Mouse (Mus musculus) intestine, embryonic 16.5 days (tissue): ENCODE measurements around the gene Col11a1. TPM values are rescaled to one million over a fixed set of nuclear protein-coding genes. Genes with fewer than 3 reads are reported as not detected.

Source experiments
- ATAC-seq: fragments of 200-750 bp; cut with Nextera tagmentation; 2 replicates; pipeline ENCODE4 v1.8.0; 2017; ENCODE audit warnings: moderate TSS enrichment, moderate library complexity
- H3K27ac ChIP-seq: fragments of 300-500 bp; sonication (generic); 2 replicates; pipeline ENCODE4 v1.5.1; 2014; ENCODE audit warnings: mild to moderate bottlenecking, low read length
- H3K27me3 ChIP-seq: fragments of 300-500 bp; sonication (generic); replicated peaks from 2 replicates; pipeline ENCODE4 v1.6.1; 2014; ENCODE audit warnings: low read length, control low read depth, mixed read lengths; ENCODE audit not compliant: control insufficient read depth, insufficient read depth
- H3K36me3 ChIP-seq: fragments of 300-500 bp; sonication (generic); 2 replicates; pipeline ENCODE4 v1.6.1; 2014; ENCODE audit warnings: low read length, control low read depth; ENCODE audit not compliant: control insufficient read depth, insufficient read depth
- H3K4me1 ChIP-seq: fragments of 300-500 bp; sonication (generic); 2 replicates; pipeline ENCODE4 v1.6.1; 2014; ENCODE audit warnings: low read length, control low read depth, mixed read lengths; ENCODE audit not compliant: control insufficient read depth, insufficient read depth
- H3K4me2 ChIP-seq: fragments of 300-500 bp; sonication (generic); 2 replicates; pipeline ENCODE4 v1.6.1; 2014; ENCODE audit warnings: low read depth, low read length, control low read depth
- H3K4me3 ChIP-seq: fragments of 300-500 bp; sonication (generic); 2 replicates; pipeline ENCODE4 v1.5.1; 2014; ENCODE audit warnings: mild to moderate bottlenecking, low read length
- H3K9ac ChIP-seq: fragments of 300-500 bp; sonication (generic); 2 replicates; pipeline ENCODE4 v1.6.1; 2014; ENCODE audit warnings: low read depth, low read length
- H3K9me3 ChIP-seq: fragments of 300-500 bp; sonication (generic); 2 replicates; pipeline ENCODE4 v1.6.1; 2016; ENCODE audit warnings: low read length, control low read depth; ENCODE audit not compliant: control insufficient read depth
- WGBS: fragments of 180-500 bp; shearing (Covaris S2); extraction: QIAGEN DNeasy Blood & Tissue Kit; methylation state at CpG from one replicate; pipeline ENCODE4 v1.1.7; 2014; 5-methylcytosine and 5-hydroxymethylcytosine counted together
- polyA plus RNA-seq: library from polyadenylated mRNA; unstranded; fragments of >200 nt; fragmentation: Nextera tagmentation; extraction: Ambion mirVana; gene quantifications from 2 replicates; pipeline ENCODE4 v1.2.1, GENCODE M21; 2015

Gene Col11a1
- polyA plus RNA-seq: 3.2 and 3.4 TPM in 2 replicates

DNA sequence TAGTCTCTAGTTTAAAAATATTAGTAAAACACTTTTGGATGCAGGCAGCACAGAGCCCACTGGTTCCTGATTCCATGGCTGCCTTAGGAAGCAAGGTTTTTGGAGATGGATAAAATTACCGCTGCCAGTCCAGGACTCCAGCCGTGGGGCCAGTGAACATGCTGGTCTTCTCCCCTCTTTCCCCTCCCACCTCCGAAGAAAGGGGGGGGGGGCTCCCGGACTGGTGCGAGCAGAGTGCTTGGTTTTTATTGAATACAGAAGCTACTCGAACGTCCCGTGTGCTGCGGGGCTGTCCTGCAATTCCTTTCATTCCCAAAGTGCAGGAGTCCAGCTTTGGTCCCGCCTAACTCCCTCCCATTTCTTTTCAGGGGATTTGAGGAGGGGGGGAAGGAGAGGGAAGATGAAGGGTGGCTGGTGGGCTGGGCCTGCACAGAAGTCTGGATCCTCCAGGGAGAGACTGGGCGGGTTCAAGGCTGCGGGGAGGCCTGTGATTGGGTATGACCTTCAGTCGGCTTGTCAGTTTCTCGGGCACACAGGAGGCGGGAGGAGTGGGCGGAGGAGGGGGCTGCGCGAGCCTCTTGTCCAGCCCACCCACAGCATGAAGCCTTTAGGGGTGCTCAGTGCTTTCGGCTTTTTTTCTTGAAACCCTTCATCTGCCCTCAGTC lies at the start of gene Col11a1:
TSS of gene Col11a1 (plus strand) at position 570 of the 665 bp plus-strand sequence.
- under 1% methylated on average over 19 of the region's 19 CpGs for WGBS
- peak within 1 kb of the TSS; percentile 63 for H3K4me3 ChIP-seq
- H3K9ac ChIP-seq: peak within 1 kb of the TSS; percentile 59
- peak; percentile 99 for ATAC-seq
- no peak within 1 kb of the TSS for H3K27ac ChIP-seq
- no peaks in the 10 kb centered on the region for H3K4me1 ChIP-seq
- no peaks in the 10 kb centered on the region for H3K27me3 ChIP-seq
- no peaks in the 10 kb centered on the region for H3K36me3 ChIP-seq
- H3K4me2 ChIP-seq: peak within 1 kb of the TSS; percentile 75
- no peaks in the 10 kb centered on the region for H3K9me3 ChIP-seq

DNA sequence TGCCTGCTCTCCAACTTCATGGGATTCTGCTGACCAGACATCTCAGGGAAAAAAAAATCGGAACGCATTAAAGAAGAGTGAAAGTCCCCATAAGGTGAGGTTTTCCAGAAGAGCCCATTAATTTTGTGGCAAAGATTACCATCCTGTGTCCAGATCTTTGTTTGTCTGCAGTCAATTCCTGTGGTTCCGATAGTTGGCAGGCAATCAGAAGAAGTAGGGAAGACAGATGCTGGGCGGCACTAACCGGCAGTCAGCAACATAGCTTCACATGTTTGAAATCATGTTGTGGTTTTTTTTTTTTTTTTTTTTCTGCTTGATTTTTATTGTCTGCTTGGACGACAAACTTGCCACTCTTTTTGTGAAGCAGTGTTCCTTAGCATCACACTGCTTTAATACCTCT lies 39.4 kb upstream of the Col11a1 start:
- no peaks in the 10 kb centered on the region for H3K9me3 ChIP-seq
- no peaks in the 10 kb centered on the region for H3K36me3 ChIP-seq
- ATAC-seq: no peak
- 69% methylated on average over 6 of the region's 6 CpGs for WGBS
- H3K9ac ChIP-seq: no peak overlapping the region
- H3K4me1 ChIP-seq: no peaks in the 10 kb centered on the region
- H3K4me2 ChIP-seq: no peak overlapping the region
- no peak overlapping the region for H3K27ac ChIP-seq
- H3K27me3 ChIP-seq: no peaks in the 10 kb centered on the region
- no peak overlapping the region for H3K4me3 ChIP-seq

DNA sequence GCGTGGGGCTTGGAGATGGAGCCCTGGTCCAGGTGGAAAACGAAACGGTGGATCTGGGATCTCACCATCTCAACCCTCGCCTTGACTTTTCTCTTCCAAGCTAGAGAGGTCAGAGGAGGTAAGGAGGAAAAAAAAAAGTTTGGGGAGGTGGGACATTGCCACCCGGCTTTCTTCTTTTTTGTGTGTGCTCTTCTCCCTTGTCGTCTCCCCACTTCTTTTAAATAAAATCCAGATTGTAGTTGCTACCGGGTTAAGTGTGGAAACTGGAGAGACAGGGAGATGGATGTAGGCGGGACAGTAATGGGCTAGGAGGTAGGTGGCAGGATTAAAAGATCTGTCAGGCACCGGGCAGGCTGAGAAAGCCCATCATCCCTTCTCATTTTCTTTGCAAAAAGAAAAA lies 546 bp downstream of the Col11a1 start:
- no peak for ATAC-seq
- WGBS: 1% methylated on average over 9 of the region's 9 CpGs
- H3K9ac ChIP-seq: peak overlapping the region; percentile 59; the same call in 1 of the 2 replicates

DNA sequence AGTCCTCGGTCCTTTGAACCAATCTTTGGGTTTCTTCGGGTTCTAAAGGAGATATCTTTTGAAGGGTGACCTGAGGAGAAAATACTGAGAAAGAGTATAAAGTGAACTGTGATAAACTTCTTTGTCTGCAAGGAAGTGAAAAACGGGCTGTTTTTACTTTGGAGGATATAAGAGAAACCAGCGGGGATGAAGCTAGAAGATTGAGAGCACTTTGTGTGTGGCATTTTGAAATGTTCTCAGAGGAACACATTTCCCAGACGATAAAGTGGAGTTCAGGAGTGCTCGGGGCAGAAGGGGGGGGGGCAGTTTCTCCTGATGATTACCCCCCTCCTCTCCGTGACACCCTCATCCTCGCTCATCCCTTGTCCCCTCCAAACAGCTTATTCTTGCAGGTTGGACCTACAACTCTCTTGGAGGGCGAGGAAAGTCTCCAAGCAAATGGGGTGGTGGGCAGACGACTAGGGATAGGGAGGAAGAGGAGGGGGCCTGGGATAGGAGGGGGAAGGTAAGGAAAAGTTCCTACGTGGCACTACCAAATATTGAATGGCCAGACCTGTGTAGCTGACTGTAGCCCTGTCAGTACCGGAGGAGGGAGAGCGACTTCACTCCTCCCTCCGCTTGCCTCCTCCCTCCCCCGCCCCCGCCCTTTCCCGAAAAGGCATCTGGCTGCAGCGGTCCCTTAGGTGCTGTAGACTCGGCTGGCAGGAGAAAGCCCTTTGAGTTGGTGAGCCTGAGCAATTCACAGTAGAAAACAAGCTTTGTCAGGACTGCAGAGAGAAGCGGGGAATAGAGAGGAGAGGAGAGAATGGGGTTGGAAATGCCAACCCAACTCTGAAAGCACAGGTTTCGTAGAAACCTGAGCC lies 1.2 kb downstream of the Col11a1 start:
- peak; percentile 75 for ATAC-seq
- peak overlapping the region; percentile 63 for H3K4me3 ChIP-seq
- peak overlapping the region; percentile 34; the same call in 1 of the 2 replicates for H3K9ac ChIP-seq
- no peak overlapping the region for H3K27ac ChIP-seq
- peak overlapping the region; percentile 75 for H3K4me2 ChIP-seq
- WGBS: 2% methylated on average over 21 of the region's 21 CpGs
- no peaks in the 10 kb centered on the region for H3K36me3 ChIP-seq
- no peaks in the 10 kb centered on the region for H3K9me3 ChIP-seq
- H3K27me3 ChIP-seq: no peaks in the 10 kb centered on the region
- H3K4me1 ChIP-seq: no peaks in the 10 kb centered on the region

More for the DNA sequence above, 546 bp downstream of the Col11a1 start:
- Histone ChIP-seq H3K27me3 (no peaks in the 10 kb centered on the region), H3K4me3 (peak overlapping the region; percentile 63), H3K36me3 (no peaks in the 10 kb centered on the region), H3K9me3 (no peaks in the 10 kb centered on the region), H3K27ac (no peak overlapping the region), H3K4me2 (peak overlapping the region; percentile 75), H3K4me1 (no peaks in the 10 kb centered on the region)

DNA sequence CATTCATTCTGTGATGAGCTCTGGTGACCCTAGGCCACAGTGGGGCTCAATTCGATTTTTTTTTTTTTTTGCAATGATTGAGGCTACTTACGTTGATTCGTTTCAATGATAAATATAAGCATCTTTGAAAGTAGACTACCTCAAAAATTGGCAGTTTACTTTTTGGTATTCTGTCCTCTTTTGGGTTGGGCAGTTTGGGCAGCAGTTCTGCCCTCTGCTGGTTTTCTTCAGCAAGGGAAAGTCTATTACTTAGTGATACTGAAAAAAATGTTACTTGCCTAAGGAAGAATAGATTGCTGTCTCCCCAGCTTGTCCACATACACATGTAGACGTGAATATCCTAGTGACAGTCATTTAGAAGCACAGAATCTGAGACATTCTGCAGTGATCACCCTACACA lies 2.0 kb downstream of the Col11a1 start:
- Histone ChIP-seq H3K27me3 (no peaks in the 10 kb centered on the region), H3K4me1 (no peaks in the 10 kb centered on the region), H3K36me3 (no peaks in the 10 kb centered on the region), H3K9ac (no peak overlapping the region), H3K4me3 (peak overlapping the region; percentile 63), H3K4me2 (peak overlapping the region; percentile 75), H3K27ac (no peak overlapping the region), H3K9me3 (no peaks in the 10 kb centered on the region)
- ATAC-seq: no peak
- 5% methylated on average over 4 of the region's 4 CpGs for WGBS

DNA sequence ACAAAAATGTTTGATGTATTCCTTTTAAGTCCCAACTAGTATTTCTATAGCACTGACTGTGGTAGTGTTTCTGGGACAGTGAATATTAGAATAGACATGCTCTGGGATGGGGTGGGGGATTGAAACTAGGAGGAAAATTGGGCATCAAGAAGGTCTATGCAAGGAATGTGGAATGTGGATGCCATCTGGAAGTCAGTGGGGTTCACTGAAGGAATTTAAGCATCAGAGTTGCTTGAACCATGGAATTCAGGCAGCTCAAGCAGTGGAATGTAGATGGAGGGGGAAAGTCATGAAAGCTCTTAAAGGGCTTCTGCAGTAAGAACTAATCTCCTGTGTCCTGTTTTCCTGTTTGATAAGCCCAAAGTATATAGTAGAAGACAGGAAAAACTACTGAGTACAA lies 22.1 kb downstream of the Col11a1 start:
- H3K27me3 ChIP-seq: no peaks in the 10 kb centered on the region
- no peak overlapping the region for H3K27ac ChIP-seq
- no peak overlapping the region for H3K4me2 ChIP-seq
- H3K4me1 ChIP-seq: no peaks in the 10 kb centered on the region
- H3K4me3 ChIP-seq: no peak overlapping the region
- ATAC-seq: no peak
- no peaks in the 10 kb centered on the region for H3K9me3 ChIP-seq
- H3K9ac ChIP-seq: no peak overlapping the region
- H3K36me3 ChIP-seq: no peaks in the 10 kb centered on the region

DNA sequence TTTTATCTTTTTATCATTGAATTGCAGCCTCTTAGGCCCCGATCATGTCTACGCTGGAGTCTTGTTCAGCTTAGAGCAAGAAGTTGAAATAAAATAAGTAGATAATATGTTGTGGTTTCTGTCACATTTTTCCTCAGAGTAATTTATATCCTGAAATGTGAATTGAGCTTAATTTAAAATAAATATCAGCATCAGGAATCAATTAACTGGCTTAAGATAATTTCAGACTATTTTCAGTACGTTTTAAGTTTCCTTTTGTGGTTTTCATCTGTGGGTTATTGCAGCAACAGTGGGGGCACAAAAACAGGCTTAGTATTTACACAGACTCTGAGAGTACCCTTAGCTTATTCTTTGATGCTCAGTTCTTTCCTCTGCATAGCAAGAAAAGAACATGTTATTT lies 23.2 kb downstream of the Col11a1 start:
- H3K4me2 ChIP-seq: no peak overlapping the region
- WGBS: 75% methylated on average over 3 of the region's 3 CpGs
- no peaks in the 10 kb centered on the region for H3K9me3 ChIP-seq
- H3K9ac ChIP-seq: no peak overlapping the region
- no peak overlapping the region for H3K27ac ChIP-seq
- no peaks in the 10 kb centered on the region for H3K36me3 ChIP-seq
- no peak overlapping the region for H3K4me3 ChIP-seq
- no peaks in the 10 kb centered on the region for H3K4me1 ChIP-seq
- H3K27me3 ChIP-seq: no peaks in the 10 kb centered on the region
- no peak for ATAC-seq

DNA sequence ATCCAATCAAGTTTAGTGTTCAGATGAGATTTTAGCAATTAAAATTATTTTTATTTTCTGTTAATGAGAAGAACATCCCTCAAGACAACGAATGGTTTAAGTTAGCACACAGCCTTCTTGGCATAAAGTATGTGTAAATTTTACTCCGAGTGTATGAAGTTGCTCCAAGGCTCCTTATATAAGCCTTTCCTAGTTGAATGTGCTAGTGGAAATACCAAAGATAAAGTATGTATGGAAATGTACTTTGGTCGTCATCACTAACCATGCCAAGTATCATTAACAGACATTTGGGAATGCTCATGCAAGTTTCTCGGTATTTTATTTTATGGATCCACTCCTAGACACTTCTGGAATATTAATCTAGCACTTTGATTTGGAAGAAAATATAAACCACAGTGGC lies 34.8 kb downstream of the Col11a1 start:
- H3K27ac ChIP-seq: no peak overlapping the region
- H3K4me2 ChIP-seq: no peak overlapping the region
- 69% methylated on average over 4 of the region's 4 CpGs for WGBS
- no peaks in the 10 kb centered on the region for H3K9me3 ChIP-seq
- ATAC-seq: no peak
- no peaks in the 10 kb centered on the region for H3K36me3 ChIP-seq
- no peaks in the 10 kb centered on the region for H3K4me1 ChIP-seq
- no peak overlapping the region for H3K9ac ChIP-seq
- no peak overlapping the region for H3K4me3 ChIP-seq
- no peaks in the 10 kb centered on the region for H3K27me3 ChIP-seq

DNA sequence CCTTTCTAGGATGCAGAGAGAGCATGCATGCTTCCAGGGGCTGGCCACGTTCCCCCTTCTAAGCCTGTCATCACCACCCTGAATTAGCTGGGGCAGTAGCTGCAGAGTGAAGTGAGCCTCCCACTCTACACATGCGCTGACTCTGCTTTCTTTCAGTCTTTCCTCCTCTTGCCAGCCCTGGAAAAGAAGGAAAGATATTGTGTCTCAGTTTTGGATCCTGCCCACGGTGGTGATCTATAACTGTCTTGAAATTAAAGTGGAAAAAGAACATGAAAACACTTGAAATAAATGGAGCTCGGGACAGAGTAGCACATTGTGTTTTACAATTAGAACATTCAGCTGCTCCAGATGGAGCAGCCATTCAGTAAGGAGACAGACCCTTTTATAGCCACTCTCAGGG lies 35.2 kb downstream of the Col11a1 start:
- Histone ChIP-seq H3K36me3 (no peaks in the 10 kb centered on the region), H3K27me3 (no peaks in the 10 kb centered on the region), H3K9ac (no peak overlapping the region), H3K4me1 (no peaks in the 10 kb centered on the region), H3K27ac (no peak overlapping the region), H3K9me3 (no peaks in the 10 kb centered on the region), H3K4me2 (no peak overlapping the region), H3K4me3 (no peak overlapping the region)
- 40% methylated on average over 4 of the region's 4 CpGs for WGBS
- ATAC-seq: peak; percentile 65
